Mouse (Mus musculus) heart, postnatal 0 days (tissue): ENCODE data around the gene Adamtsl1. TPM values are rescaled to one million over a fixed set of nuclear protein-coding genes. Genes with fewer than 3 reads are reported as not detected.

Experiments
- ATAC-seq: fragments of 200-750 bp; cut with Nextera tagmentation; 2 replicates; pipeline ENCODE4 v1.8.0; 2017; ENCODE audit warnings: low read depth, moderate number of reproducible peaks, moderate library complexity; ENCODE audit not compliant: insufficient read depth
- DNase-seq: peaks from one replicate; pipeline ENCODE4 v3.0.0-alpha.2; 2016; ENCODE audit warnings: low spot score
- H3K27ac ChIP-seq: fragments of 300-500 bp; sonication (generic); 2 replicates; pipeline ENCODE4 v1.5.1; 2014; ENCODE audit warnings: low read depth, mild to moderate bottlenecking
- H3K27me3 ChIP-seq: fragments of 300-500 bp; sonication (generic); 2 replicates; pipeline ENCODE4 v1.6.1; 2014; ENCODE audit warnings: low read length, mixed read lengths; ENCODE audit not compliant: control insufficient read depth, insufficient read depth
- H3K36me3 ChIP-seq: fragments of 300-500 bp; sonication (generic); replicated peaks from 2 replicates; pipeline ENCODE4 v1.6.1; 2014; ENCODE audit warnings: low read length, mixed read lengths; ENCODE audit not compliant: control insufficient read depth, insufficient read depth
- H3K4me1 ChIP-seq: fragments of 300-500 bp; sonication (generic); 2 replicates; pipeline ENCODE4 v1.6.1; 2014; ENCODE audit warnings: antibody characterized with exemption; ENCODE audit not compliant: control insufficient read depth, insufficient read depth
- H3K4me2 ChIP-seq: fragments of 300-500 bp; sonication (generic); 2 replicates; pipeline ENCODE4 v1.6.1; 2014; ENCODE audit warnings: low read depth, mild to moderate bottlenecking, low read length, moderate library complexity
- H3K4me3 ChIP-seq: fragments of 300-500 bp; sonication (generic); 2 replicates; pipeline ENCODE4 v1.5.1; 2014; ENCODE audit warnings: low read depth, low read length
- H3K9ac ChIP-seq: fragments of 300-500 bp; sonication (generic); replicated peaks from 2 replicates; pipeline ENCODE4 v1.6.1; 2014; ENCODE audit warnings: low read depth, low read length, mixed read lengths
- H3K9me3 ChIP-seq: fragments of 300-500 bp; sonication (generic); replicated peaks from 2 replicates; pipeline ENCODE4 v1.6.1; 2016; ENCODE audit warnings: low read length; ENCODE audit not compliant: control insufficient read depth
- CTCF ChIP-seq: IDR thresholded peaks from 2 replicates; pipeline ENCODE4 v1.5.1; 2016; ENCODE audit warnings: antibody characterized with exemption, control low read depth, low read depth
- EP300 ChIP-seq: IDR thresholded peaks from 2 replicates; pipeline ENCODE4 v1.6.1; 2016; ENCODE audit warnings: antibody characterized with exemption, low read depth
- WGBS: fragments of 180-500 bp; shearing (Covaris S2); extraction: QIAGEN DNeasy Blood & Tissue Kit; methylation state at CpG from one replicate; pipeline ENCODE4 v1.1.7; 2014; 5-methylcytosine and 5-hydroxymethylcytosine counted together
- polyA plus RNA-seq: library from polyadenylated mRNA; unstranded; fragments of >200 nt; fragmentation: Nextera tagmentation; extraction: Ambion mirVana; gene quantifications from 2 replicates; pipeline ENCODE4 v1.2.1, GENCODE M21; 2015
- total RNA-seq: library from RNA; depleted of rRNA; stranded (reverse); fragments of >200 nt; gene quantifications from 2 replicates; pipeline ENCODE4 v1.2.3, GENCODE M21; 2014; ENCODE audit warnings: low replicate concordance

Adamtsl1 gene
- total and polyA plus RNA-seq, 2 experiments from 2014 or later, result 3.9 to 6.0 TPM

DNA sequence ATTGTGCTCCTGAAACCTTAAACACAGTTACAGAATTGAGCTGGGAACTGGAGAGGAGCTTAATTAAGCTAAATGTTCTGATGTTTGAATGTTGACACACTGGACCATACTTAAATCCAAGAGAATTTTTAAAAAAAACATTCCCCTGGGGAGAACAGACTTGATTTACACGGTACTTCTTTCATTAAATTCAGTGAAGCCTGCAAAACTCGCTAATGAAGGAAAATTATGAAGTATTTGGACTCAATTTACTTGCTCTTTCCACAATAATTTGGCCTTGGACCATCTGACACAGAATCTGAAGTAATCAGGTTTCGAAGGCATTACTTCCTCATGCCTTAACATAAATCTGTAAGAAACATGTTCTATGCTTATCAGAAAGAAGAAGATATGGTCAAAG lies 99.4 kb downstream of the Adamtsl1 start:
- no peaks in the 10 kb centered on the region for H3K9me3 ChIP-seq
- DNase-seq (no peak), ATAC-seq (no peak)
- H3K4me1 ChIP-seq, result no peaks in the 10 kb centered on the region
- H3K27me3 ChIP-seq, result no peaks in the 10 kb centered on the region
- H3K4me3 ChIP-seq, result no peak overlapping the region
- H3K27ac ChIP-seq, result no peak overlapping the region
- WGBS, result 73% methylated on average over 3 of the region's 3 CpGs
- TF ChIP-seq EP300, result no peak
- TF ChIP-seq CTCF, result no peak
- no peak overlapping the region for H3K9ac ChIP-seq
- no peaks in the 10 kb centered on the region for H3K36me3 ChIP-seq
- H3K4me2 ChIP-seq, result no peak overlapping the region

DNA sequence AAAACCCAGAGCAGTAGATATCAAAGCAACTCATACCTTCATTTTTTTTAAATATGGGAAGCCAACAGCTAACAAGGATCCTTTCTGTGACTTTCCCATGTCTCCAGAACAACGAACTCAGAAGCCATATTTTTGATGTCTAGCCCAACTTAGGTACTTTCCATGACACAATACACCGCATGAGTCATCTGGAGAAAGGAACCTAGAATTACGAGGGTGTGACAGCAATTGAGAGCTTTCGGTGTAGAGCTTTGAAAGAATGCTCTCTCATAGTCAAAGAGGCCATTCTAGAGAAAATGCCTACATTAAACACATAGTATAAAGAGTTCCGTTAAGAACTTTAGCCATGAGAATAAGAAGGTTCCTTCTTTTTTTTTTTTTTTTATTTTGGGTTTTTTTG lies 104.8 kb downstream of the Adamtsl1 start:
- TF ChIP-seq CTCF (no peak), EP300 (no peak)
- DNase-seq, result no peak
- Histone ChIP-seq H3K36me3 (no peaks in the 10 kb centered on the region), H3K27me3 (no peaks in the 10 kb centered on the region), H3K4me1 (no peaks in the 10 kb centered on the region), H3K27ac (no peak overlapping the region), H3K4me3 (no peak overlapping the region), H3K4me2 (no peak overlapping the region), H3K9me3 (no peaks in the 10 kb centered on the region), H3K9ac (no peak overlapping the region)
- 74% methylated on average over 5 of the region's 5 CpGs for WGBS
- ATAC-seq, result no peak

- 68% methylated on average over 3 of the region's 3 CpGs for WGBS
- TF ChIP-seq EP300, result no peak
- TF ChIP-seq CTCF, result no peak
- Histone ChIP-seq H3K9me3 (no peaks in the 10 kb centered on the region), H3K27ac (no peak overlapping the region), H3K4me1 (no peaks in the 10 kb centered on the region), H3K27me3 (no peaks in the 10 kb centered on the region), H3K4me2 (no peak overlapping the region), H3K4me3 (no peak overlapping the region), H3K9ac (no peak overlapping the region), H3K36me3 (no peaks in the 10 kb centered on the region)
- ATAC-seq (no peak), DNase-seq (no peak)
These were observed 105.3 kb downstream of the Adamtsl1 start for GRCm38 (mm10) chr4:85619261-85619660.

DNA sequence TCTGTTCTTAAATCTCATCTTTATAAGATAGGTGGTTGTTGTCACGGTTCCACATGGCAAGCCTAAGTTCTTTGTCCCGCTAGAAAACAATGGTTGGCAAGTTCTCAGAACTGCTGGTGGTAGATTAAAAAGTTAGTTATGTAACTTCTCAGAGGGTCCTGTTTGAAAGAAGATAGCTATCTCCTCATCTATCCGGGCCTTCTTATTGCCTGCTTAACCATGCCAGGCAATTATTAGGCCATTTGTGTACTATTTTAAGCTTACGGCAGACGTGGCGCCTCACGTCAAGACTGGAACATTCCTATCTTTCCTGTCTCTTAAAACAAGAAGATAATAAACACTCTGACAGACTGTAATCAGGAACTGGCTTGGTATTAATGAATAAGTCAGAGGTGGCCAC lies 115.4 kb downstream of the Adamtsl1 start:
- no peaks in the 10 kb centered on the region for H3K9me3 ChIP-seq
- ATAC-seq, result no peak
- no peaks in the 10 kb centered on the region for H3K27me3 ChIP-seq
- H3K4me1 ChIP-seq, result peaks cover 4% of the 10 kb centered on the region; the same call in 1 of the 2 replicates
- H3K4me3 ChIP-seq, result no peak overlapping the region
- no peak overlapping the region for H3K4me2 ChIP-seq
- TF ChIP-seq EP300 (no peak), CTCF (no peak)
- 27% methylated on average over 7 of the region's 7 CpGs for WGBS
- no peak overlapping the region for H3K27ac ChIP-seq
- no peak overlapping the region for H3K9ac ChIP-seq
- H3K36me3 ChIP-seq, result no peaks in the 10 kb centered on the region
- no peak for DNase-seq

GRCm38 (mm10) chr4:85669271-85669670 lies 155.3 kb downstream of the Adamtsl1 start:
- Histone ChIP-seq H3K27ac (no peak overlapping the region), H3K36me3 (no peaks in the 10 kb centered on the region), H3K9ac (no peak overlapping the region), H3K27me3 (no peaks in the 10 kb centered on the region), H3K9me3 (no peaks in the 10 kb centered on the region), H3K4me1 (no peaks in the 10 kb centered on the region), H3K4me3 (no peak overlapping the region), H3K4me2 (no peak overlapping the region)
- DNase-seq (no peak), ATAC-seq (no peak)
- TF ChIP-seq CTCF (no peak), EP300 (no peak)
- 83% methylated on average over 5 of the region's 5 CpGs for WGBS

DNA sequence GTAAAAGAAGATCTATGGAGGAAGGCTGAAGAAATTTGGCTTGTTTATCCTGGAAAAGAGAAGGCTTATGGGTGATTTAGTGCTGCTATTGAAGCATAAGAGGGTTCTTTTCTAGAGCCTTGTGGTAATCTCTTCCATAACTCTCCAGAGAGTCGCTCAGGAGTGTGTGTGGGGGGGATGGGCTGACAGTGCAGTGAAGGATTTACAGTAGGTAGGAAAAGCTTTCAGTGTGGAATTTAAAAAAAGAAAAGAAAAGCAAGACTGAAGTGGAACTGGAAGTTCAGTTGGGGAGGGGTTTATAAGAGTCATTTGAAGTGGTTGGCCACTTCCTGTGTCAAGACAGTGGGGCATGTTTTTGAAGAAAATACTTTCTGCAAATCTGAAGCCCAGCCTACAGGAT lies 155.8 kb downstream of the Adamtsl1 start:
- no peak overlapping the region for H3K4me2 ChIP-seq
- DNase-seq (no peak), ATAC-seq (no peak)
- TF ChIP-seq EP300 (no peak), CTCF (no peak)
- H3K36me3 ChIP-seq, result no peaks in the 10 kb centered on the region
- H3K27me3 ChIP-seq, result no peaks in the 10 kb centered on the region
- H3K9ac ChIP-seq, result no peak overlapping the region
- H3K4me3 ChIP-seq, result no peak overlapping the region
- H3K9me3 ChIP-seq, result no peaks in the 10 kb centered on the region
- no peaks in the 10 kb centered on the region for H3K4me1 ChIP-seq
- WGBS, result 62% methylated on average over 1 of the region's 1 CpGs
- no peak overlapping the region for H3K27ac ChIP-seq
